Mouse (Mus musculus): ENCODE measurements around the gene Tmem159. TPM values are rescaled to one million over a fixed set of nuclear protein-coding genes. Genes with fewer than 3 reads are reported as not detected.
A peak's percentile ranks its signal among the peaks of the same experiment; 100 is the strongest.

Gene Tmem159
- polyA plus RNA-seq, 1 experiment, result 8.9 TPM

DNA sequence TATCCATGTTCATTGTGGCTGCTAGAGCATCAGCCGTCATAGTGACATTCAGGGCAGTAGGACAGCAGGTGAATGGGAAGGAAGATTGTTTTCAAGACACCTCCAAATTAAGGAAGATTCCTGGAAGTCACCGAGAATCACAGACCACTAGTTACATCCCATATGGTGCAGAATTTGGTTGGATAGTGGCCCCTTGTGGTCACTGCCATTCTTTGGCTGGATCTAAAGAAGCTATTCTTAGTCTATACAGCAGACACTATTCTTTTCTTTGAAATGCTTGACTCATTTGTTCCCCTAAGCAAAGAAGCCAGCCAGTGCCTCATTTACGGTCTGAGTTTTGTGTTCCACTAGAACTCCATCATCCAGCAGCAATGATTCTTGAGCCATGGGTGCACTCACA, 2.8 kb downstream of the Tmem159 start:
- no peak overlapping the region for H3K27ac ChIP-seq (ENCODE audit: control insufficient read depth, insufficient read depth, low read length)
- TF ChIP-seq POLR2A (IDR thresholded peaks at IDR 0.05; ENCODE audit: control insufficient read depth, extremely low read depth, insufficient read depth, low read length, poor library complexity), result no peak
- no peak for TF ChIP-seq CTCF (IDR thresholded peaks at IDR 0.05; ENCODE audit: borderline replicate concordance, control insufficient read depth, extremely low read depth, insufficient read depth, low read length, poor library complexity)
- 91% methylated on average over 3 of the region's 3 CpGs for WGBS
- H3K4me3 ChIP-seq (ENCODE audit: control insufficient read depth, insufficient read depth, low read length), result no peak overlapping the region
- H3K27me3 ChIP-seq (ENCODE audit: control insufficient read depth, insufficient read depth, low read length), result no peaks in the 10 kb centered on the region; the same call in 1 of the 2 replicates
- DNase-seq, result no peak
- no peaks in the 10 kb centered on the region for H3K36me3 ChIP-seq (ENCODE audit: control insufficient read depth, insufficient read depth, low read length)
- H3K4me1 ChIP-seq (replicated peaks; ENCODE audit: control insufficient read depth, insufficient read depth, low read length), result peaks cover 9% of the 10 kb centered on the region; the same call in 1 of the 2 replicates

DNA sequence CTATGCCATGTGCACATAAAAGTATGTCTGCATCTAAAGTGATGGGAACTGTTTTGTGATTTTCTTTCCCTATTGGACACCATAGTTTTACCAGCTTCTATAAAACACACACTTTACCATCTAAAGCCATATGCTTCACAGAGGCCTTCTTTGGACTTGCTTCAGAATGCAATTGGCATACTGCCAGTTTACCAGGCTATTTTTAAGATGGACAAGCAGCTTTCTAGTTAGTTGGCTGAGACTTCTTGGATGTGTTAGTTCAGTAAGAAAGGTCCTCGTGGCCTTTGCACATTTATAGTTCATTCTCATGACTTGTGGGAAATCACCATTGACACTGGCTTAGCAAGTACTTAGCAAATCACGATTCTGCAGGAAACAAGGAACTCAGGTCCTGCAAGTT, 4.2 kb downstream of the Tmem159 start:
- Histone ChIP-seq H3K36me3 (ENCODE audit: control insufficient read depth, insufficient read depth, low read length) (no peaks in the 10 kb centered on the region), H3K4me3 (ENCODE audit: control insufficient read depth, insufficient read depth, low read length) (no peak overlapping the region), H3K27ac (ENCODE audit: control insufficient read depth, insufficient read depth, low read length) (no peak overlapping the region), H3K4me1 (replicated peaks; ENCODE audit: control insufficient read depth, insufficient read depth, low read length) (peaks cover 9% of the 10 kb centered on the region; the same call in 1 of the 2 replicates), H3K27me3 (ENCODE audit: control insufficient read depth, insufficient read depth, low read length) (no peaks in the 10 kb centered on the region; the same call in 1 of the 2 replicates)
- 88% methylated on average over 2 of the region's 2 CpGs for WGBS
- TF ChIP-seq CTCF (IDR thresholded peaks at IDR 0.05; ENCODE audit: borderline replicate concordance, control insufficient read depth, extremely low read depth, insufficient read depth, low read length, poor library complexity), result no peak
- no peak for TF ChIP-seq POLR2A (IDR thresholded peaks at IDR 0.05; ENCODE audit: control insufficient read depth, extremely low read depth, insufficient read depth, low read length, poor library complexity)
- DNase-seq, result no peak

DNA sequence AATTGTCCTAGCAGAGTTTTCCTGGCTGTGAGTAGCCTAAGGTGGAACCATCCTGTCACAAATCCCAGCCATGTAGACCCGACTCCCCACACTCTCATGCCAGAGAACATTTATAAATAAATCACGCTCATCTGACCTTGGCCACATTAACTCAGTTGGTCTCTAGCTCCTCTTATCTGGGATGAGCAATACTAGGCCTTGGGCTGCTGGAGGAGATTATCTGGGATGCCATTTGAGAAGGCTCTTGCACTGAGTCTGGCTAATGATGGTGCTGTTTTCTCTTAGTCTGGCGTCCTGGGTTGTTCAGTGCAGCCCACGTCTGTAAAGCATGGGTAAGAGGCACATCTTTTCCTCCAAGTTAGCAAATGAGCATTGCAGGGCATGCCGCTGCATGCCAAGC, 7.5 kb downstream of the Tmem159 start:
- 94% methylated on average over 5 of the region's 5 CpGs for WGBS
- Histone ChIP-seq H3K27me3 (ENCODE audit: control insufficient read depth, insufficient read depth, low read length) (no peaks in the 10 kb centered on the region), H3K4me1 (replicated peaks; ENCODE audit: control insufficient read depth, insufficient read depth, low read length) (no peaks in the 10 kb centered on the region; the same call in 1 of the 2 replicates), H3K4me3 (ENCODE audit: control insufficient read depth, insufficient read depth, low read length) (no peak overlapping the region), H3K36me3 (ENCODE audit: control insufficient read depth, insufficient read depth, low read length) (no peaks in the 10 kb centered on the region), H3K27ac (ENCODE audit: control insufficient read depth, insufficient read depth, low read length) (no peak overlapping the region)
- TF ChIP-seq CTCF (IDR thresholded peaks at IDR 0.05; ENCODE audit: borderline replicate concordance, control insufficient read depth, extremely low read depth, insufficient read depth, low read length, poor library complexity) (no peak), POLR2A (IDR thresholded peaks at IDR 0.05; ENCODE audit: control insufficient read depth, extremely low read depth, insufficient read depth, low read length, poor library complexity) (no peak)
- DNase-seq, result no peak

DNA sequence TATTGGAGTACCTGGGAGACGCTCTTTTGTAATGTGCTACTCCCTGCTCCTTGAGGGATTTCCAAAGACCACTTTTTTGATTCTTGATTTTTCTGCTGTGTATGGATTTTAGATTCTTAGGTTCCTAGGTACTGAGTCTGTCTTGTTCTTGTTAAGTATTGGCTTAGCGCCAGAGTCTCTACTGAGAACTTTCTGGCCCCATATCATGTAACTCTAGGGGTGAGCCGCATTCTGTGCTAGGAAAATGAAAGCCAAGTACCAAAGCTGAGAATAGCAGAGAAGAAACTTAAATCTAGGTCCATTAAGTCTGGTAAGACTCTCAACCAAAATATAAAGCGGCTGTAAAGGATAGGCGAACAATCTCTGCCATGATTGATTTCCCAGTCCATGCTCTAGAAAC, 14.8 kb downstream of the Tmem159 start:
- no peak overlapping the region for H3K4me3 ChIP-seq (ENCODE audit: control insufficient read depth, insufficient read depth, low read length)
- no peaks in the 10 kb centered on the region for H3K36me3 ChIP-seq (ENCODE audit: control insufficient read depth, insufficient read depth, low read length)
- no peaks in the 10 kb centered on the region for H3K4me1 ChIP-seq (replicated peaks; ENCODE audit: control insufficient read depth, insufficient read depth, low read length)
- WGBS, result 92% methylated on average over 5 of the region's 5 CpGs
- no peak for TF ChIP-seq CTCF (IDR thresholded peaks at IDR 0.05; ENCODE audit: borderline replicate concordance, control insufficient read depth, extremely low read depth, insufficient read depth, low read length, poor library complexity)
- no peak for TF ChIP-seq POLR2A (IDR thresholded peaks at IDR 0.05; ENCODE audit: control insufficient read depth, extremely low read depth, insufficient read depth, low read length, poor library complexity)
- no peak for DNase-seq
- H3K27ac ChIP-seq (ENCODE audit: control insufficient read depth, insufficient read depth, low read length), result no peak overlapping the region
- no peaks in the 10 kb centered on the region for H3K27me3 ChIP-seq (ENCODE audit: control insufficient read depth, insufficient read depth, low read length)

DNA sequence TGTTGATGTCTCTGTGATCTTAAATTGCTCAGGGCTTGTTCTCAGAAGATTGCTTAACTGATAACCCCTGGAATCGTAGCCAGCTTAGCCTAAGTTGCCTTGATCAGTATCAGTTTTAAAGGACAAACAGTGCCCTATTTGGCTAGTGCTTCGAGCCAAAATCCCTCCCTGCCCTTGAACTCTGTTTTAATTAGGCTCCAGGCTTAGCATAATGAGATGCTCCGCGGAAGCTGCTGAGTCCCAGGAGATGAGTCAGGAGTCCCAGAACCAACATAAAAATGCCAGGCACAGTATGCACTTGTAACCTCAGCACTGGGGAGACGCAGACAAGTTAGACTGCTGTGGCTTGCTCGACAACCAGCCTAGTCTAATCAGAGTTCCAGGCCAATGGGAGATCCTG, 15.4 kb downstream of the Tmem159 start:
- 86% methylated on average over 6 of the region's 6 CpGs for WGBS

DNA sequence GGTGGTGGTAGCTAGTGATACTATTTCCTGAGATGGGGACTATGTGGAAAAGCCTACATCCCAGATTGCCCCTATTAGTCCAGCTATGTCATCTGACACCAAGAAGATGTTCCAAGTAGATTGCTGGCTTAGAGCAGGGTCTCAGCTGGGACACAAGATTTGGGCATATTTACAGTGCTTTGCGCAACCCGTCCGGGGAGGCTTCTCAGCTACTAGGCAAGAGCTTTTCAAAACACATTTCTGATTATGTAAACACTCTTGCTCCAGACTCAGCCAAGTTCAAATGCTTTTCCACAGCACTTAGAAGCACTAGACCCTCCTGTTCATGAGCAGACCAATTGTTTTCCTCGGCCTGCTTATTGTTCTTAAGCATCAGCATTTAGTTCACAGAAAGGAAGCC, 21.6 kb downstream of the Tmem159 start:
- no peaks in the 10 kb centered on the region for H3K27me3 ChIP-seq (ENCODE audit: control insufficient read depth, insufficient read depth, low read length)
- no peak overlapping the region for H3K27ac ChIP-seq (ENCODE audit: control insufficient read depth, insufficient read depth, low read length)
- DNase-seq, result no peak
- H3K4me1 ChIP-seq (replicated peaks; ENCODE audit: control insufficient read depth, insufficient read depth, low read length), result no peaks in the 10 kb centered on the region
- 90% methylated on average over 4 of the region's 4 CpGs for WGBS
- H3K4me3 ChIP-seq (ENCODE audit: control insufficient read depth, insufficient read depth, low read length), result no peak overlapping the region
- no peaks in the 10 kb centered on the region for H3K36me3 ChIP-seq (ENCODE audit: control insufficient read depth, insufficient read depth, low read length)
- no peak for TF ChIP-seq POLR2A (IDR thresholded peaks at IDR 0.05; ENCODE audit: control insufficient read depth, extremely low read depth, insufficient read depth, low read length, poor library complexity)
- TF ChIP-seq CTCF (IDR thresholded peaks at IDR 0.05; ENCODE audit: borderline replicate concordance, control insufficient read depth, extremely low read depth, insufficient read depth, low read length, poor library complexity), result no peak

More for the DNA sequence above, 15.4 kb downstream of the Tmem159 start:
- DNase-seq, result no peak
- no peak for TF ChIP-seq POLR2A (IDR thresholded peaks at IDR 0.05; ENCODE audit: control insufficient read depth, extremely low read depth, insufficient read depth, low read length, poor library complexity)
- no peak for TF ChIP-seq CTCF (IDR thresholded peaks at IDR 0.05; ENCODE audit: borderline replicate concordance, control insufficient read depth, extremely low read depth, insufficient read depth, low read length, poor library complexity)
- no peak overlapping the region for H3K4me3 ChIP-seq (ENCODE audit: control insufficient read depth, insufficient read depth, low read length)
- H3K27ac ChIP-seq (ENCODE audit: control insufficient read depth, insufficient read depth, low read length), result no peak overlapping the region
- no peaks in the 10 kb centered on the region for H3K36me3 ChIP-seq (ENCODE audit: control insufficient read depth, insufficient read depth, low read length)
- H3K27me3 ChIP-seq (ENCODE audit: control insufficient read depth, insufficient read depth, low read length), result no peaks in the 10 kb centered on the region
- no peaks in the 10 kb centered on the region for H3K4me1 ChIP-seq (replicated peaks; ENCODE audit: control insufficient read depth, insufficient read depth, low read length)

DNA sequence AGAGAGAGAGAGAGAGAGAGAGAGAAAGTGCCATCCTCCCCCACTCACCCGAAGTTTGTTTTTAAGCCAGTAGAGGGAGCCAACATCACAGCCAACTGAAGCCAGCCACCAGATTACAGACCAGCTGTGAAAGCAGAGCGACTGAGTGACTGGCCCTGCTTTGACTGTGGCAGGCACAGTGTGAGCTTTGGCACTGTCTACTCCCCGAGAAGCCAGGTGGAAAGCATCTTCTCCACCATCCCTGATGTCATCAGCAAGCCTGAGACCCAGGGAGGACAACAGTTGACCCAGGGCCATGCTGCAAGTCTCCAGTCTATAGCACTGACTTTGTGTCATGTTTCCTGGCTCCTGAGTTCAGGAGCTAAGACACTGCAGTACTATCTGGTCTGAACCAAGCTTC, 22.7 kb downstream of the Tmem159 start:
- H3K4me1 ChIP-seq (replicated peaks; ENCODE audit: control insufficient read depth, insufficient read depth, low read length), result no peaks in the 10 kb centered on the region
- H3K27me3 ChIP-seq (ENCODE audit: control insufficient read depth, insufficient read depth, low read length), result no peaks in the 10 kb centered on the region
- H3K27ac ChIP-seq (ENCODE audit: control insufficient read depth, insufficient read depth, low read length), result no peak overlapping the region
- TF ChIP-seq POLR2A (IDR thresholded peaks at IDR 0.05; ENCODE audit: control insufficient read depth, extremely low read depth, insufficient read depth, low read length, poor library complexity), result no peak
- no peak for TF ChIP-seq CTCF (IDR thresholded peaks at IDR 0.05; ENCODE audit: borderline replicate concordance, control insufficient read depth, extremely low read depth, insufficient read depth, low read length, poor library complexity)
- H3K4me3 ChIP-seq (ENCODE audit: control insufficient read depth, insufficient read depth, low read length), result no peak overlapping the region
- WGBS, result 7% methylated on average over 3 of the region's 3 CpGs
- DNase-seq, result peak; percentile 21
- H3K36me3 ChIP-seq (ENCODE audit: control insufficient read depth, insufficient read depth, low read length), result no peaks in the 10 kb centered on the region
